Mouse (Mus musculus) neural tube, embryonic 12.5 days (tissue): ENCODE measurements at regions not wholly inside any gene's neighbourhood (a gene's known extent, or its start where the extent isn't known, plus 50 kb on each side); places are given as distances from the start of the nearest gene placed in this dataset.

Experiments
- ATAC-seq: fragments of 200-750 bp; cut with Nextera tagmentation; 2 replicates; pipeline ENCODE4 v1.8.0; 2017; ENCODE audit warnings: low read depth, mild to moderate bottlenecking, moderate TSS enrichment, moderate library complexity; ENCODE audit not compliant: low FRiP score
- H3K27ac ChIP-seq: fragments of 300-500 bp; sonication (generic); 2 replicates; pipeline ENCODE4 v1.5.1; 2016
- H3K27me3 ChIP-seq: fragments of 300-500 bp; sonication (generic); replicated peaks from 2 replicates; pipeline ENCODE4 v1.6.1; 2016; ENCODE audit warnings: mild to moderate bottlenecking
- H3K36me3 ChIP-seq: fragments of 300-500 bp; sonication (generic); 2 replicates; pipeline ENCODE4 v1.6.1; 2016; ENCODE audit warnings: mild to moderate bottlenecking
- H3K4me1 ChIP-seq: fragments of 300-500 bp; sonication (generic); 2 replicates; pipeline ENCODE4 v1.6.1; 2016
- H3K4me2 ChIP-seq: fragments of 300-500 bp; sonication (generic); replicated peaks from 2 replicates; pipeline ENCODE4 v1.6.1; 2016; ENCODE audit warnings: mild to moderate bottlenecking
- H3K4me3 ChIP-seq: fragments of 300-500 bp; sonication (generic); 2 replicates; pipeline ENCODE4 v1.5.1; 2016
- H3K9ac ChIP-seq: fragments of 300-500 bp; sonication (generic); 2 replicates; pipeline ENCODE4 v1.6.1; 2016; ENCODE audit warnings: mild to moderate bottlenecking
- H3K9me3 ChIP-seq: fragments of 300-500 bp; sonication (generic); 2 replicates; pipeline ENCODE4 v1.6.1; 2016; ENCODE audit warnings: mild to moderate bottlenecking
- WGBS: fragments of 180-500 bp; shearing (Covaris S2); methylation state at CpG from one replicate; pipeline ENCODE4 v1.1.7; 2016; 5-methylcytosine and 5-hydroxymethylcytosine counted together

DNA sequence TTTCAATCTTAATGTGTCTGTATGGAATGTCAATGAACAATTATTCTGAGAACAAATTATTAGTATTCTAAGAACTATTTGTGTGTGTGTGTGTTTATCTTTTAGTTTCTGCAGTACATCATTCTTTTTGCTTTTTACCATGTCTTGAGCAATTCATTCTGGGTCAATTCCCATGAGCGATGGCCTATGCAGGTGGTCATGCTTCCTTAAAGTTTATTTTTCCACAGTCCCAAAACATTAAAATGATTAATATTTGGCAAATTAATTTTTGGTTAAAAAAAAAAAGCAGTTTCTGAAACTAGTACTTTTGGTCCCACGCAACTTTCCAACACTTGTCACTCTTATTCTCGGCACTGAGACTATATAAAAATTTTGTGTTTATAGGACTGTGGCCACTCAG, 416.8 kb upstream of the Rgmb start:
- no peaks in the 10 kb centered on the region for H3K36me3 ChIP-seq
- no peak for ATAC-seq
- 89% methylated on average over 3 of the region's 3 CpGs for WGBS
- no peak overlapping the region for H3K27ac ChIP-seq
- H3K4me2 ChIP-seq, result no peak overlapping the region
- no peaks in the 10 kb centered on the region for H3K4me1 ChIP-seq
- no peak overlapping the region for H3K4me3 ChIP-seq
- no peaks in the 10 kb centered on the region for H3K27me3 ChIP-seq
- no peak overlapping the region for H3K9ac ChIP-seq
- H3K9me3 ChIP-seq, result no peaks in the 10 kb centered on the region

DNA sequence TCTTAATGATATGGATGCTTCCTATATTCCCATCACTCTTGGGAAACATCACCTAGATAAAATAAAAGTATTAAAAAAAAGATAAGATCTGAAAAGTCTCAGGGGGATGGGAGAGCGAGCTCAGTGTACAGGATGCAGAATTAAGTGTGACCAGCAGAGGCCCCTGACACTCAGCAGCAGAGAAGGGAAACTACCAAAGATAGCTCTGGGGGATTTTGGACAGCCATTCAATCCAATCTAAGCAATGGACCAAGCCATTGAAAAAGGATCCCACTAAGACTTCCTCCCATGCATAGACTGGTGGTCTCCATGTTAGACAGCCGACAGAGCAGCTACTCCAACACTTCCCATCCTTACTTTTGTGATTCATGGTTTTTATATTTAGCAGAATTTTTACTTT, 390.4 kb upstream of the Rgmb start:
- no peaks in the 10 kb centered on the region for H3K36me3 ChIP-seq
- 80% methylated on average over 2 of the region's 2 CpGs for WGBS
- no peak overlapping the region for H3K27ac ChIP-seq
- no peak overlapping the region for H3K4me3 ChIP-seq
- no peaks in the 10 kb centered on the region for H3K27me3 ChIP-seq
- no peak overlapping the region for H3K4me2 ChIP-seq
- ATAC-seq, result no peak
- H3K4me1 ChIP-seq, result no peaks in the 10 kb centered on the region
- H3K9ac ChIP-seq, result no peak overlapping the region
- no peaks in the 10 kb centered on the region for H3K9me3 ChIP-seq

DNA sequence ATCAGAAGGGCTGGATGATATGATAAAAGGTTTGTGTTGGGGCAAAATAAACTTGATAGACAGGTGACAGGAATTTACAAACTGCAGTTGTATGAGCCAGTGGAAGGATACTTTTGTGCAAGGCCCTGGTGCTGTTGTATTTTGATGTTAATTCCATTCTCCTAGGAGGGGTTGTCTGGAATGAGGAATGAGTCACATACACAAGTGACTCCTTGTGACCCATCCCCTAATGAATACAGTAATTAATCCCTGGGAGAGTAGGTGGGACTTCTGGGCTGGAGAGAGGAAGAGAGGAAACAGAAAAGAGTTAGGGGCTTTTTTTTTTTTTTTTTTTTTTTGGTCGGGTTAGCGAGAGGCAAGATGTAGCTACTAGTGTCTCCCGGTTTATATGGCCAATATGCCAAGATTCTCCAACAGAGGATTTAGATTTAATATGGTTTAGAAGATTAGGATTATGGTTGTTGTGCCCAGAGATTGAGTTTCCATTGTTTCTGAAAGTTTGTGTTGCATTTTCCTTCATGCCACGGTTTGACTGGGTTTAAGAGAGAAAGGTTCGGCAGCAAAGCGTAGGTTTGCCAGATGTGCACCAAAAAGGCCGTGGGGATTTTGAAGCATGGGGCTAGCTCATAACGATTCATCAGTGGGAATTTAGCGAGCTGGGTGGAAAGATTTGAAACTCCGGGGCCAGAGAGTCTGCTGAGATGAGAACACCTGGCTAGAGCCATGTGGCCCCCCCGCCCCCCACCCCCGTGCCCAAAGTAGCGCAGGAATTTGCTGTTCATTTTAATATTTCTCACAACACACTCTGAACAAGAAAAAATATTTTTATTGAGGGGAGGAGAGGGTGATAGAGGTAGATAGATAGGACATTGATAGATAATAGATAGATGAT, 389.1 kb upstream of the Rgmb start:
- no peak for ATAC-seq
- WGBS, result 84% methylated on average over 13 of the region's 13 CpGs
- Histone ChIP-seq H3K4me1 (no peaks in the 10 kb centered on the region), H3K4me2 (no peak overlapping the region), H3K27me3 (no peaks in the 10 kb centered on the region), H3K36me3 (no peaks in the 10 kb centered on the region), H3K27ac (no peak overlapping the region), H3K4me3 (no peak overlapping the region), H3K9me3 (no peaks in the 10 kb centered on the region), H3K9ac (no peak overlapping the region)

DNA sequence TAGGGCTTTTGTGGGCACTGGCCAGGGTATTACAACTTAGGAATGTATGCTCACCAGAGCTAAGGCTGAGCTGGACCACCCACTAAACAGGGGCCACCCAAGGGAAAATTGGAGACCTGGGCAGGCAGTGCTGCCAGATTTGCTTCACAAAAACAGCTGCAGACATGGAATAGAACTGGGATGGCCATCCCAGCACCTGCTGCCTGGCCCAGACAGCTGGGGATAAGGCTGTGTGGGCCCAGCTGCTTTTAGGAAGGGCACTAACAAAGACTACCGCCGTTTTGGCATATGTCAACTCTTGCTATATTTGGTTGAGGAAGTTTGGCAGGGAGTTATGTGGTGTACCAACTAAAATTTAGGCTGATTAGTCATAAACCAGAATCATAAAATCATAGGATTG, 387.8 kb upstream of the Rgmb start:
- no peak overlapping the region for H3K4me3 ChIP-seq
- H3K36me3 ChIP-seq, result no peaks in the 10 kb centered on the region
- H3K27ac ChIP-seq, result no peak overlapping the region
- no peak overlapping the region for H3K9ac ChIP-seq
- H3K9me3 ChIP-seq, result no peaks in the 10 kb centered on the region
- H3K27me3 ChIP-seq, result no peaks in the 10 kb centered on the region
- 55% methylated on average over 2 of the region's 2 CpGs for WGBS
- ATAC-seq, result peak; percentile 37; the same call in 1 of the 2 replicates
- H3K4me1 ChIP-seq, result no peaks in the 10 kb centered on the region
- H3K4me2 ChIP-seq, result no peak overlapping the region

DNA sequence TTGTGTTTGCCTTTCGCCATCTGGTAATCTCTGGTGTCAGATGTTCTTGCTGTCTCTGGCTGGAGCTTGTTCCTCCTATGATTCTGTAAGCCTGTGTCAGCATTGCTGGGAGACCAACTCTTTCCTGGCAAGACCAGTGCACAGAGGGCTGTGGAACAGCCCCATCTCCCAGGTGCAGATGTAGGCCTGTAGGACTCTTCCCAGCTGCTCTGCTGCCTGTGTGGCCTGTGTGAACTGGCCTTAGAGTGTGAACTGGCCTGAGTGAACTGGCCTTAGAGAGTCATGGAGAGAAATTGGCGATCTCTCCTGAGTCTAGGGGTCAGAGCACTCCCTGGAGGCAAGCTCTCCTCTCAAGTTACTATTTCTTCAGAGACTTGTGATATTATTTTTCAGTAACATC, 386.0 kb upstream of the Rgmb start:
- no peak overlapping the region for H3K27ac ChIP-seq
- H3K4me2 ChIP-seq, result no peak overlapping the region
- H3K9ac ChIP-seq, result no peak overlapping the region
- 81% methylated on average over 2 of the region's 2 CpGs for WGBS
- H3K9me3 ChIP-seq, result no peaks in the 10 kb centered on the region
- H3K4me1 ChIP-seq, result no peaks in the 10 kb centered on the region
- no peaks in the 10 kb centered on the region for H3K27me3 ChIP-seq
- no peaks in the 10 kb centered on the region for H3K36me3 ChIP-seq
- ATAC-seq, result no peak
- no peak overlapping the region for H3K4me3 ChIP-seq

DNA sequence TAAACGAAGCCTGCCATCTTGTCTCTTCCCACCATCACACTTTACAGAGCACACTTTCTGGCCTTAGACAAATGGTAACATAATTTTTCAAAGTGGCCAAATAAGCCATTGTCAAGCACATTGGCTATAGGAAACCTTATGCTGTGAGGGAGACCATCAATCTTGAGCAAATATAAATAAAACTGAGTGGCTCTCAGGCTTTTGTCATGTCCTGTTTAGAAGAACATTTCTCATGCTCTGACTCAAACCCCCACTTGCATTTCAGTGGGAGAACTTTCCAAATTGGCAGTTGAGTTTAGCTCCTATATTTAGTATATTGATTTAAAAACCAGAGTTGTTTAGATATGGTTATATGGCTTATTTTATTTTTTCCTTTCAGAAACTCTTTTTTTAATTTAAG, 362.8 kb upstream of the Rgmb start:
- WGBS, result 61% methylated on average over 1 of the region's 1 CpGs
- Histone ChIP-seq H3K9me3 (no peaks in the 10 kb centered on the region), H3K4me2 (no peak overlapping the region), H3K9ac (no peak overlapping the region), H3K4me3 (no peak overlapping the region), H3K4me1 (no peaks in the 10 kb centered on the region), H3K27me3 (no peaks in the 10 kb centered on the region), H3K27ac (no peak overlapping the region), H3K36me3 (no peaks in the 10 kb centered on the region)
- no peak for ATAC-seq

DNA sequence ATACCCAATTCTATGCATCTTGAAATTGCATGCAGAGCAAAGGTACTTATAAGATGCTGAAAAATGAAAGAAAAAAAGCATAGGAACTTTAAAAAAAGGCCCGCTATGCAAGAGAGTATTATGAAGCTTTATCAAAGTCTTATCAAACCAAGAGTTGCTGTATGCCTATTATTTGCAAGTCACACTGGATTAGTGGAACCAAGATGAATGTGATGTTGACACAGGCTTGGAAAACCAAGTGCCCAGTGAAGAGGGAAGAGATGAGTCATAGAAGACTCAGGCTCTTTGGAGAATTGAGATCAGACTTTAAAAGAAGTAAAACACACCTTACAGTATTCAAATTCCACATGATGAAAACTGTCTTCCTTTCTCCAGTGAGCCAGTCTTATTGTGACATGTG, 350.0 kb upstream of the Rgmb start:
- Histone ChIP-seq H3K4me2 (no peak overlapping the region), H3K4me1 (no peaks in the 10 kb centered on the region), H3K27ac (no peak overlapping the region), H3K9me3 (no peaks in the 10 kb centered on the region), H3K9ac (no peak overlapping the region), H3K4me3 (no peak overlapping the region), H3K36me3 (no peaks in the 10 kb centered on the region), H3K27me3 (no peaks in the 10 kb centered on the region)
- ATAC-seq, result no peak
- WGBS, result 89% methylated on average over 1 of the region's 1 CpGs

DNA sequence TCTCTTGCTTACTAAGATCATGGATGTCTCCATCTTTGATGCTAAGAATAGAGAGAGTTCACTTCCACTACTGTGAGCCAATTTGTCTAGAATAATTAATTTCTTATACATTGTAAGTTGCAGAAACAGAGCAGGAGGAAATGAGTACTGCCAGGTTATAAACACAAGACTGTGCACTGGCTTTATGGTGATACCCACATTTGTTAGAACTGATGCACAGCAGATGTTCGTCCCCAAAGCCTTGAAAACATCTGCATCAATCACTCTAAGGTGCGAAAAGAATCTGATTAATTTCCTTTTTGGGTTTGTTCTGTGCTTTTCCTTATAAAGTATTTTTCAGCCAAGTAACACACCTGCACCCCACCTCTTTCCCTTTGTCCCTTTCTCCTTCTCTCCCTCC, 347.3 kb upstream of the Rgmb start:
- H3K27me3 ChIP-seq, result no peaks in the 10 kb centered on the region
- H3K9me3 ChIP-seq, result no peaks in the 10 kb centered on the region
- H3K27ac ChIP-seq, result no peak overlapping the region
- no peak overlapping the region for H3K4me2 ChIP-seq
- no peaks in the 10 kb centered on the region for H3K36me3 ChIP-seq
- no peak overlapping the region for H3K4me3 ChIP-seq
- 64% methylated on average over 2 of the region's 2 CpGs for WGBS
- H3K4me1 ChIP-seq, result no peaks in the 10 kb centered on the region
- H3K9ac ChIP-seq, result no peak overlapping the region
- ATAC-seq, result no peak

DNA sequence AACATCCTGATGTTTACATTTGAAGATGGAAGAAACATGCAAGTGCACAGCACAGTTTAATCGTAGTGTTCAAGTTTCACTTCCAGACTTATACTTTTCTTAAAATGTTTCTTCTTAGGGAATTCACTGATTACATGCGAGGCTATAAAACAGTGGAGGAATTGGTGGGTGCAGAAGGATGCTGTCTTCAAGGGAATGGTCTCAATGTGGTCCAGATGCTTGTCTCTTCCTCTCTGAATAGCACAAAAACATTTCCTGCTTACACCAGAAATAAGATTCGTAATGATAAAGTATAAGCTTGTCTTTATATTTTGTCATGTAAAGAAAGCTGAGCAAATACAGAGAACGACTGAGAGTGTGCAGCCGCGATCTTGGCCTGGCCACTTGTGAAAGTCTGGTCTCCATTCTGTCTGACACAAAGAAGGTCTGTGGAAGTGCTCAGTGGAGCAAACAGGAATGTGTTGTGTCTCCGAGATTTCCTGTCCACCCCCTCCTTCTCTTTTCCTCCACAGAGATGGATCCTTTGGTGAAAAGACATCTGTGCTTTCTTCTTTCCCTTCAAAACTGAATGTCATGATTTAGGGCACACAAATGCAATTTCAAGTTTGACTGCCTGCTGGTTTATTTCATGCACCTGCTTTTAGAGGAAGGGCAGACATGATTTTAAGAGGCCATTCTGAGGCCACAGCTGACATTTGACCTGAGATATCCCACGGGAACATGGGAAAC, 346.1 kb upstream of the Rgmb start:
- Histone ChIP-seq H3K9ac (no peak overlapping the region), H3K36me3 (no peaks in the 10 kb centered on the region), H3K4me2 (no peak overlapping the region), H3K9me3 (no peaks in the 10 kb centered on the region), H3K4me1 (no peaks in the 10 kb centered on the region), H3K27me3 (no peaks in the 10 kb centered on the region), H3K4me3 (no peak overlapping the region), H3K27ac (no peak overlapping the region)
- WGBS, result 28% methylated on average over 8 of the region's 8 CpGs
- ATAC-seq, result no peak

DNA sequence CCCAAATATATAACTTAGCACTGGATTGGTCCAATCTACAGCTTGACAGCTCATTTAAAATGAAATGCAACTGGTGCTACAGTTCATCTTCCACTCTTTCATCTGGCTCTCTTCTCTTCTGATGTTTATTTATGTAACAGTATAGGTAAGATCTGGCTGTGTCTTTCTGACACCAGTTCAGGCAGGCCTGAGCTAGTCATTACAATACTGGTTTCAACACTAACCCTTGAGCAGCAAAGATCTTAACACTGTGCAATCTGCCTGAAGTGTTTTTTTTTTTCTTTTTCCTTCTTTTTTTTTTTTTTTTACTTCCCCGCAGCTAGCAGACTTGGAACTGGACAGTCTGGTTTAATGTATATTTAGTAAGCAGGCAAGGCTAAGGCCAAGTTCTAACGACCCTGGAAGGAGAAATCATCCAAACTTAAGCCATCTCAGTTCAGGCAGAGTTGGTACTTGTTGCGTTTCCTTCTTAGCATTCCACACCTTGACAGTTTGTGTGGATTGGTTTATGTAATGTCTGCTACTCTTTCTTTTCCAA, 342.8 kb upstream of the Rgmb start:
- no peaks in the 10 kb centered on the region for H3K36me3 ChIP-seq
- H3K27ac ChIP-seq, result no peak overlapping the region
- WGBS, result 76% methylated on average over 3 of the region's 3 CpGs
- no peak for ATAC-seq
- H3K27me3 ChIP-seq, result no peaks in the 10 kb centered on the region
- no peak overlapping the region for H3K4me2 ChIP-seq
- H3K9ac ChIP-seq, result no peak overlapping the region
- no peaks in the 10 kb centered on the region for H3K9me3 ChIP-seq
- no peaks in the 10 kb centered on the region for H3K4me1 ChIP-seq
- H3K4me3 ChIP-seq, result no peak overlapping the region

DNA sequence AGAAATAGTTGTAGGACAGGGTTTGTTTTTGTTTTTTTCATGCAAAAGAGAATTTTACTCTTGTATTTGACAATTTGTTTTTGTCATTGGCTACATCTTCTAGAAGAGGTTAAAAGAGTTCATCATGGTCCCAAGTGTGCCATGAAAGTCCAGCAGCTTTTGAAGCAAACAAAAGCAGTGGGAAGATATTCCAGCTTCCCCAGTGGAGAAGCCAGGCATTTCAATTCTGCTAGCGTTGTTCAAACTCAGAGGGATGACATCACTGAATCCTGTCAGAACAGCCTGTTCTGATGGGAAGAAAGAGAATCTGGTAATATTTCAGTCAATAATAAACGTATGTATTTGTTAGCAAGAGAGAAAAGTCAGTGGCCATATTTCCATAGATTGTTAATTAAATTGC, 335.9 kb upstream of the Rgmb start:
- Histone ChIP-seq H3K9me3 (no peaks in the 10 kb centered on the region), H3K4me2 (no peak overlapping the region), H3K4me3 (no peak overlapping the region), H3K27ac (no peak overlapping the region), H3K27me3 (no peaks in the 10 kb centered on the region), H3K9ac (no peak overlapping the region), H3K4me1 (no peaks in the 10 kb centered on the region), H3K36me3 (no peaks in the 10 kb centered on the region)
- ATAC-seq, result no peak
- 71% methylated on average over 2 of the region's 2 CpGs for WGBS

DNA sequence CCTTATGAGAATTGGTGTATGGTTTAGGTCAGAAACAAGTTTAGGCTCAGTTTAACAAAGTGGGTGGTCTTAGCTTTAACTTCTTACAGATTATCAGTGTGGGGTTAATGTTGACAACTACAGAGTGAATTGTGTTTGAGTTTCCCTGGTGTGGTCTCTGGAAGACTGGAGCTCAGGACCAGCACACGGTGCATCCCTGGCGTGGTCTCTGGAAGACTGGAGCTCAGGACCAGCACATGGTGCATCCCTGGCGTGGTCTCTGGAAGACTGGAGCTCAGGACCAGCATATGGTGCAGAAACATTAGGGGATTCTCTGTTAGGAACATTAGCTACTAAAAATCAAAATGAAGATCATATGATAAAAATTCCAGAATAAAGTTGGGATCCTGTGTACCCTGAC, 327.3 kb upstream of the Rgmb start:
- no peaks in the 10 kb centered on the region for H3K4me1 ChIP-seq
- no peak overlapping the region for H3K27ac ChIP-seq
- no peak overlapping the region for H3K4me3 ChIP-seq
- no peak overlapping the region for H3K4me2 ChIP-seq
- no peak overlapping the region for H3K9ac ChIP-seq
- no peaks in the 10 kb centered on the region for H3K9me3 ChIP-seq
- ATAC-seq, result no peak
- no peaks in the 10 kb centered on the region for H3K27me3 ChIP-seq
- H3K36me3 ChIP-seq, result no peaks in the 10 kb centered on the region
- 51% methylated on average over 3 of the region's 3 CpGs for WGBS
